Mouse (Mus musculus) small intestine, adult 2 months (tissue): Measurements from ENCODE around the gene Gsdma. TPM values are rescaled to one million over a fixed set of nuclear protein-coding genes. Genes with fewer than 3 reads are reported as not detected.
A peak's percentile ranks its signal among the peaks of the same experiment; 100 is the strongest.

Experiments
- H3K27ac ChIP-seq: fragments of 200-500 bp; 2 replicates; pipeline ENCODE4 v1.5.1; 2012; ENCODE audit warnings: low read depth, low read length, control low read depth, inconsistent platforms; ENCODE audit not compliant: insufficient read depth
- H3K27me3 ChIP-seq: fragments of 200-500 bp; 2 replicates; pipeline ENCODE4 v1.6.1; 2012; ENCODE audit warnings: mild to moderate bottlenecking, moderate library complexity, low read length, inconsistent platforms; ENCODE audit not compliant: control insufficient read depth, insufficient read depth
- H3K36me3 ChIP-seq: fragments of 200-500 bp; 2 replicates; pipeline ENCODE4 v1.6.1; 2012; ENCODE audit warnings: mild to moderate bottlenecking, low read length, control low read depth, inconsistent platforms; ENCODE audit not compliant: control insufficient read depth, insufficient read depth
- H3K4me1 ChIP-seq: fragments of 200-500 bp; 2 replicates; pipeline ENCODE4 v1.6.1; 2012; ENCODE audit warnings: low read length, inconsistent platforms, mixed read lengths; ENCODE audit not compliant: control insufficient read depth, insufficient read depth, insufficient read length
- H3K4me3 ChIP-seq: fragments of 200-500 bp; 2 replicates; pipeline ENCODE4 v1.5.1; 2012; ENCODE audit warnings: low read depth, mild to moderate bottlenecking, control low read depth, inconsistent platforms, low read length, moderate library complexity
- CTCF ChIP-seq: fragments of 200-500 bp; IDR thresholded peaks from 2 replicates; pipeline ENCODE4 v1.5.1; 2012; ENCODE audit warnings: low read depth, mild to moderate bottlenecking, control low read depth, inconsistent platforms, low read length, moderate library complexity, mixed read lengths; ENCODE audit not compliant: insufficient replicate concordance, insufficient read length; ENCODE audit errors: extremely low read depth
- POLR2A ChIP-seq: fragments of 200-500 bp; IDR thresholded peaks from 2 replicates; pipeline ENCODE4 v1.6.1; 2012; ENCODE audit warnings: low read depth, mild to moderate bottlenecking, control low read depth, inconsistent platforms, low read length, moderate library complexity
- WGBS: fragments of 180-500 bp; shearing (Covaris S2); methylation state at CpG from one replicate; pipeline ENCODE4 v1.1.7; 2018; 5-methylcytosine and 5-hydroxymethylcytosine counted together
- polyA plus RNA-seq: library from polyadenylated mRNA; depleted of rRNA; stranded (reverse); fragments of >200 nt; gene quantifications from 2 replicates; pipeline ENCODE4 v1.2.3, GENCODE M21; 2012

Gene Gsdma
- polyA plus RNA-seq, 1 experiment, result 0.25 TPM

DNA sequence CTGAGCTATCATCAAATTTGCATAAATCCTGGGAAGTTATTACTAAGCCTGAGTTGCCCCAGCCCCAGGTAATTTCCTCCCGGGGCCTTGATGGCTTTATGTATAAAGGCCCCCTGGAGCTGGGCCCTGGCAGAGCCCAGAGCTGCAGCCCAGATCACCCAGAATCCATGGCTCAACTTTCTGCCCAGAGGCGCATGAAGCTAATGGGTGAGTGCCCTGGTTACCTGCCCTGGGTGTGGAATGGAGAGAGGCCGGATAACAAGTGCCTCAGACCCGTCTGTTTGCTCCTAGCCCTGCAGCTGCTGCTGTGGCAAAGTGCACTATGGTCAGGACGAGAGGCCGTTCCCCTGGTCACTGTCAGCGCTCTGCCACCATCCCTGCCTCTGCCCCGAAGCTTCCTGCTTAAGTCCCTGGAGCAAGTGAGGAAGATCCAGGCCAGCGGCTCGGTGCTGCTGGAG lies 37.1 kb downstream of the Gsdma start, which contains the start of gene Csf3:
Csf3 (plus strand) TSS at position 51 of the 458 bp plus-strand sequence.
- 69% methylated on average over 10 of the region's 10 CpGs for WGBS

DNA sequence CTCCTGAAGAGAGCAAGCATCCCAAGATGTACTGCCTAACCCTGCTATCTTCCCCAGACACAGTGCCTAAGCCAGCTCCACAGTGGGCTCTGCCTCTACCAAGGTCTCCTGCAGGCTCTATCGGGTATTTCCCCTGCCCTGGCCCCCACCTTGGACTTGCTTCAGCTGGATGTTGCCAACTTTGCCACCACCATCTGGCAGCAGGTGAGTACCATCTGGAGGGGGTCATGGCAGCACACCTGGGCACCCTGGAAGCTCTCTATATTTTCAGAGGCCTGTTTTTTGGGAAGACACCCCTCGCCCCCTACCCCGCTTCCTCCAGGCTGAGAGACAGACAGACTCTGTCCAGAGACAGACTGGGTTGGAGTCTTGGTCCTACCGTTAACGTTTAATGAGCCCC lies 38.2 kb downstream of the Gsdma start:
- H3K27me3 ChIP-seq, result no peaks in the 10 kb centered on the region
- no peaks in the 10 kb centered on the region; the same call in 1 of the 2 replicates for H3K4me1 ChIP-seq
- no peak overlapping the region for H3K4me3 ChIP-seq
- TF ChIP-seq POLR2A (no peak), CTCF (no peak)
- H3K36me3 ChIP-seq, result peaks cover 25% of the 10 kb centered on the region
- H3K27ac ChIP-seq, result no peak overlapping the region
- 67% methylated on average over 5 of the region's 5 CpGs for WGBS

More for the DNA sequence above, 37.1 kb downstream of the Gsdma start, which contains the start of gene Csf3:
- TF ChIP-seq POLR2A, result no peak
- TF ChIP-seq CTCF, result no peak
- H3K36me3 ChIP-seq, result peaks cover 19% of the 10 kb centered on the region
- no peaks in the 10 kb centered on the region; the same call in 1 of the 2 replicates for H3K4me1 ChIP-seq
- H3K27me3 ChIP-seq, result no peaks in the 10 kb centered on the region
- H3K4me3 ChIP-seq, result no peak within 1 kb of the TSS
- H3K27ac ChIP-seq, result no peak within 1 kb of the TSS

- Histone ChIP-seq H3K4me1 (peaks cover 18% of the 10 kb centered on the region), H3K4me3 (no peak overlapping the region), H3K36me3 (peaks cover 25% of the 10 kb centered on the region), H3K27me3 (no peaks in the 10 kb centered on the region), H3K27ac (no peak overlapping the region)
- 92% methylated on average over 10 of the region's 10 CpGs for WGBS
- TF ChIP-seq POLR2A, result no peak
- TF ChIP-seq CTCF, result no peak
These were observed 40.9 kb downstream of the Gsdma start for GRCm38 (mm10) chr11:98705021-98705420.

- Histone ChIP-seq H3K27ac (peak overlapping the region; percentile 70), H3K27me3 (no peaks in the 10 kb centered on the region), H3K36me3 (peaks cover 29% of the 10 kb centered on the region), H3K4me1 (peaks cover 22% of the 10 kb centered on the region), H3K4me3 (no peak overlapping the region)
- TF ChIP-seq CTCF, result no peak
- no peak for TF ChIP-seq POLR2A
- WGBS, result 71% methylated on average over 22 of the region's 22 CpGs
These were observed 43.5 kb downstream of the Gsdma start for GRCm38 (mm10) chr11:98707401-98708281.

GRCm38 (mm10) chr11:98708282-98708956 lies 44.3 kb downstream of the Gsdma start:
- H3K27ac ChIP-seq, result peak overlapping the region; percentile 81
- H3K27me3 ChIP-seq, result no peaks in the 10 kb centered on the region
- 26% methylated on average over 19 of the region's 19 CpGs for WGBS
- peaks cover 22% of the 10 kb centered on the region for H3K4me1 ChIP-seq
- no peak overlapping the region for H3K4me3 ChIP-seq
- peaks cover 32% of the 10 kb centered on the region for H3K36me3 ChIP-seq
- no peak for TF ChIP-seq POLR2A
- TF ChIP-seq CTCF, result no peak

- Histone ChIP-seq H3K4me3 (peak overlapping the region; percentile 52), H3K36me3 (peaks cover 37% of the 10 kb centered on the region), H3K27ac (peak overlapping the region; percentile 81), H3K27me3 (no peaks in the 10 kb centered on the region), H3K4me1 (peaks cover 22% of the 10 kb centered on the region)
- WGBS, result 19% methylated on average over 26 of the region's 26 CpGs
- TF ChIP-seq POLR2A, result no peak
- peak; percentile 21; the same call in 1 of the 2 replicates for TF ChIP-seq CTCF
These were observed 45.0 kb downstream of the Gsdma start for GRCm38 (mm10) chr11:98709001-98709741.
